Mouse (Mus musculus) right cerebral cortex, adult 2 months (tissue): Measurements from ENCODE around the gene Dapk1.

ENCODE experiments used
- DNase-seq, 2 experiments: peaks; one replicate each; pipeline ENCODE4 v3.0.0; 2021 to 2022; ENCODE audit warnings: low spot score in 2 of 2

Gene Dapk1

GRCm38 (mm10) chr13:60809690-60810089, 207.9 kb downstream of the Dapk1 start:
- DNase-seq: no peak

- DNase-seq: no peak
These were observed 211.0 kb downstream of the Dapk1 start for GRCm38 (mm10) chr13:60812768-60813167.
